Mouse (Mus musculus) spleen, adult 2 months (tissue): ENCODE data around the gene Grap2.

Experiments used
- CTCF ChIP-seq: fragments of 200-500 bp; IDR thresholded peaks from 2 replicates; pipeline ENCODE4 v1.5.1; 2011; ENCODE audit warnings: mild to moderate bottlenecking, inconsistent platforms; ENCODE audit not compliant: insufficient read depth, insufficient read length, insufficient replicate concordance; ENCODE audit errors: extremely low read depth
- POLR2A ChIP-seq: fragments of 200-500 bp; IDR thresholded peaks from 2 replicates; pipeline ENCODE4 v1.6.1; 2011; ENCODE audit warnings: low read depth, low read length, inconsistent platforms

GRCm38 (mm10) chr15:80532281-80533072, 39.9 kb upstream of the Grap2 start:
- no peak for TF ChIP-seq CTCF
- TF ChIP-seq POLR2A, result no peak
